Mouse (Mus musculus) left cerebral cortex, adult 2 months (tissue): ENCODE measurements around the gene Sars2. TPM values are rescaled to one million over a fixed set of nuclear protein-coding genes. Genes with fewer than 3 reads are reported as not detected.

ENCODE experiments used
- DNase-seq, 2 experiments: peaks; one replicate each; pipeline ENCODE4 v3.0.0; 2021 to 2022; ENCODE audit warnings: low spot score in 2 of 2, mixed read lengths in 1 of 2; ENCODE audit errors: extremely low spot score in 1 of 2
- H3K27ac ChIP-seq: fragments of 200-600 bp; 2 replicates; pipeline ENCODE4 v1.8.1; 2022
- H3K4me3 ChIP-seq: fragments of 200-600 bp; 2 replicates; pipeline ENCODE4 v1.8.1; 2022
- CTCF ChIP-seq: fragments of 200-600 bp; IDR thresholded peaks from 2 replicates; pipeline ENCODE4 v1.8.1; 2022; ENCODE audit warnings: antibody characterized with exemption, mild to moderate bottlenecking, moderate library complexity
- intact Hi-C: fragments of 180-260 bp; cut with DNase I; formaldehyde crosslinking; loops from one replicate; pipeline ENCODE4 v1.15.1; 2025
- total RNA-seq, 2 experiments: library from RNA; stranded (reverse); gene quantifications; 2 replicates each; pipeline ENCODE4 v1.2.3; 2021

The Sars2 gene
- total RNA-seq, 2 experiments from 2014 or later: 13.0 to 13.9 TPM

GRCm38 (mm10) chr7:28766910-28767309 lies 25.1 kb downstream of the Sars2 start:
- DNase-seq: no peak
- intact Hi-C loops: no loop called here
- Histone ChIP-seq H3K27ac (peak overlapping the region; percentile 83), H3K4me3 (peak overlapping the region; percentile 75)
- no peak for TF ChIP-seq CTCF

- Histone ChIP-seq H3K27ac (peak within 1 kb of the TSS; percentile 94), H3K4me3 (peak within 1 kb of the TSS; percentile 75)
- DNase-seq: no peak
- no peak for TF ChIP-seq CTCF
- intact Hi-C loops: no loop called here
These were observed 25.7 kb downstream of the Sars2 start, which contains the start of gene Nfkbib for GRCm38 (mm10) chr7:28767462-28767965. Gene Nfkbib (minus strand): TSS chr7:28767512.

- Histone ChIP-seq H3K27ac (no peak overlapping the region), H3K4me3 (no peak overlapping the region)
- intact Hi-C loops: no loop called here
- DNase-seq: no peak
- TF ChIP-seq CTCF: no peak
These were observed 27.7 kb downstream of the Sars2 start for GRCm38 (mm10) chr7:28769414-28769958.

- no peak for DNase-seq
- H3K27ac ChIP-seq: no peak overlapping the region
- intact Hi-C loops: no loop called here
- no peak overlapping the region for H3K4me3 ChIP-seq
- no peak for TF ChIP-seq CTCF
These were observed 28.5 kb downstream of the Sars2 start for GRCm38 (mm10) chr7:28770309-28770708.

GRCm38 (mm10) chr7:28771867-28772266 lies 30.1 kb downstream of the Sars2 start:
- no peak for TF ChIP-seq CTCF
- DNase-seq: no peak
- Histone ChIP-seq H3K27ac (no peak overlapping the region), H3K4me3 (no peak overlapping the region)
- intact Hi-C loops: no loop called here

GRCm38 (mm10) chr7:28773163-28773562 lies 31.4 kb downstream of the Sars2 start:
- DNase-seq: no peak
- Histone ChIP-seq H3K27ac (no peak overlapping the region), H3K4me3 (no peak overlapping the region)
- TF ChIP-seq CTCF: no peak
- intact Hi-C loops: no loop called here

GRCm38 (mm10) chr7:28774164-28774563 lies 32.4 kb downstream of the Sars2 start:
- no peak for DNase-seq
- Histone ChIP-seq H3K27ac (no peak overlapping the region), H3K4me3 (no peak overlapping the region)
- TF ChIP-seq CTCF: no peak
- intact Hi-C loops: no loop called here

GRCm38 (mm10) chr7:28775129-28775528 lies 33.3 kb downstream of the Sars2 start:
- Histone ChIP-seq H3K4me3 (no peak overlapping the region), H3K27ac (no peak overlapping the region)
- no peak for TF ChIP-seq CTCF
- DNase-seq: no peak
- intact Hi-C loops: loop anchor here (5.0 kb wide), 1 partner anchor 262 kb away; no protein-coding TSS in a partner anchor

GRCm38 (mm10) chr7:28778825-28779224 lies 37.0 kb downstream of the Sars2 start:
- intact Hi-C loops: loop anchor here (5.0 kb wide), 1 partner anchor 258 kb away; no protein-coding TSS in a partner anchor
- DNase-seq: no peak
- H3K4me3 ChIP-seq: no peak overlapping the region
- no peak for TF ChIP-seq CTCF
- H3K27ac ChIP-seq: no peak overlapping the region

- intact Hi-C loops: loop anchor here (1.0 kb wide), 1 partner anchor 87 kb away; no protein-coding TSS in a partner anchor
- peak; percentile 81 to 90 for DNase-seq
- TF ChIP-seq CTCF: peak; percentile 78
- no peak overlapping the region for H3K4me3 ChIP-seq
- peak overlapping the region; percentile 69 for H3K27ac ChIP-seq
These were observed 38.4 kb downstream of the Sars2 start for GRCm38 (mm10) chr7:28780067-28780658.

GRCm38 (mm10) chr7:28780857-28781256 lies 39.1 kb downstream of the Sars2 start:
- Histone ChIP-seq H3K4me3 (no peak overlapping the region), H3K27ac (peak overlapping the region; percentile 69)
- intact Hi-C loops: loop anchor here (1.0 kb wide), 1 partner anchor 86 kb away; no protein-coding TSS in a partner anchor
- DNase-seq: no peak
- TF ChIP-seq CTCF: no peak

GRCm38 (mm10) chr7:28781261-28781663 lies 39.5 kb downstream of the Sars2 start:
- no peak overlapping the region for H3K4me3 ChIP-seq
- H3K27ac ChIP-seq: peak overlapping the region; percentile 69
- no peak for TF ChIP-seq CTCF
- intact Hi-C loops: no loop called here
- DNase-seq: no peak
